Mouse (Mus musculus) v-Abl transformed pro-B cells (cell line): ENCODE results near the gene Lias.

ENCODE experiments used
- in situ Hi-C, 2 experiments: fragments of 400-800 bp; cut with MboI; formaldehyde crosslinking; loops; one replicate each; pipeline ENCODE4 v1.15.1; 2025; ENCODE audit not compliant: unreplicated experiment in 2 of 2

The Lias gene

DNA sequence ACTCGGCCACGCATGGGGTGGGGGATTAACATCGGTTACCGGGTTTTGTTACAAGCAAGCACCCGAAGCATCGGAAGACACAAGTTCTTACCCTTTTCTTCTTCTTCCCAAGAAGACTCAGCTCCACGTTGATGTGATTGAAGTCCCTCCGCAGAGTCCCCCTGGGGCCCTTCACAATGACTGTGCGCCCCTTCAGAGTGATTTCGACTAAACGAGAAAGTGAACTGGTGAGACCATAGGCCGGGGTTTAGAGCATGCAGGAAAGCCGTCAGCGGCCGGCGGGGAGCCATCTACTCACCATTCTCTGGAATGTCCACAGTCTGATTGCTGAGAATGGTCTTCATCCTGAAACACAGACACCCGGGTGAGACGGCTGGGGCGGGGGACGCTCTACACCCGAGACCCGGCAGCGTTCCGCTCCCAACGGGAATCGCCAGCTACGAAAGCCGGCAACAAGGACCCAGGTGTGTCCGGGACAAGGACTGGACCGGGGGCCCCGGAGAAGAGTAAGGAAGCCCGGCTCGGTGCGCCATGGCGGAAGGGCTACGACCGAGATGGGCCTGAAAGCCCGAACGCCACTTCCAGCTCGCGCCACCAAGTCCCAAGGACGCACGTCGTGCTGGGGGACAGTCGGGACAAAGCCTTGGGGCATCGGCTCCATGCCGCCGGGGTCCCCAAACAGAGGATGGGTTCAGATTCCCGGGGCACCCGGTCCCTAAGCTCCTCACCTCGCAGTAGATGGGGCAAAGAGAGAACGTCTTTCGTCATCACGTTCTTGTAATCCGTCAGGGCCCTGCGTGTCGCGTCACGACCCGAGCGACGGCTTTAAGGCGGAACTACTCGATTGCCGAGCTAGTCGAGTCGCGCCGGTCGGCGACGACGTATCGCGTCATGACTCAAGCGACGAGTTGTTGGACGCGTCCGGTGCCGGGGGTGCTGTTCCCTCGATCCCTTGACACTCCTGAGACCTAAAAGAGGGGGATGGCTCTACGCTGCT lies at the start of gene Lias, which contains the start of gene Rpl9:
Gene Lias (plus strand): TSS at position 850 of the 997 bp plus-strand sequence.
Gene Rpl9 (minus strand): TSS at position 797 of the 997 bp plus-strand sequence.
- in situ Hi-C loops: loop anchor here (5.0 to 25.0 kb wide), 5 partner anchors 54 to 1621 kb away; partner anchors contain the start of gene Rfc1 (in 1 of the 2)

GRCm38 (mm10) chr5:65348168-65348567 lies 43.1 kb upstream of the Lias start, which contains the start of gene Klb:
Gene Klb (plus strand): TSS chr5:65348314.
- in situ Hi-C loops: no loop called here

DNA sequence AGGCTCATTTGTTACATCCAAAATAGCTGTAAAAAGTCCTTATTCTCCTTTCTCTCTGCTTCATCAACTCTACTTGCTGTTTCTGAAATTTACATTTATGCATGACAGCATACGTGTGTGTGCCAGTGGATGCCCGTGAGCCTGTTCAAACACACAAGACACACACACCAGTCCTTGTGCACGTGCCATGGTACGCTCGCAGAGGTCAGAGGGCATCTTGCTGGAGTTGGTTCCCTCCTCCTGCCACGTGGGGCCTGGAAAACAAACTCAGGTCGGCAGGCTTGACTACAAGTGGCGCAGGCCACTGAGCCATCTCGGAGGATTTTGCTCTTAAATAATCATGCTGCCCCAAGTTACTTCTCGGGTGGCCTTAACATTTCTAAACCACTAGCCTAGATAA lies 40.8 kb upstream of the Lias start:
- in situ Hi-C loops: no loop called here

- in situ Hi-C loops: no loop called here
Measured at GRCm38 (mm10) chr5:65354097-65354496, 37.2 kb upstream of the Lias start.

GRCm38 (mm10) chr5:65354985-65355384 lies 36.3 kb upstream of the Lias start:
- in situ Hi-C loops: no loop called here

DNA sequence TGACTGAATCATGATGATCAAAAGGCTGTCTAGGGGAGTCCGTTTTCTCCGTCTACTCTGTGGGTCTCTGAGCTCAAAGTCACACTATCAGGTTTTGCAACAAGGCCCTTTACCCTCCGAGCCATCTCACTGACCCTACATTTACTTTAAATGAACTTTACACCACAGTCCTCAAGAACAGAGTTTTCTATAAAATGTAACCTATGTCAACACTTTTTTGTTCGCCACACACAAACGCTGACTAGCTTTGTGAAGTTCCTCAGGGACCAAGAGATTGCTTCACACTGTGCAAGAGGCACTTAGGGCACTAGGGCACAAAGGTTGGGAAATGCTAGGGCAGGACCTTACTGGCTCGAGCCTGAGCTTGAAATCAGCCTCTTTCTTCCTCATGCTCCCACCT lies 34.4 kb upstream of the Lias start:
- in situ Hi-C loops: no loop called here

- in situ Hi-C loops: no loop called here
Measured at GRCm38 (mm10) chr5:65357771-65358170, 33.5 kb upstream of the Lias start.

GRCm38 (mm10) chr5:65367837-65368236 lies 23.5 kb upstream of the Lias start:
- in situ Hi-C loops: no loop called here

DNA sequence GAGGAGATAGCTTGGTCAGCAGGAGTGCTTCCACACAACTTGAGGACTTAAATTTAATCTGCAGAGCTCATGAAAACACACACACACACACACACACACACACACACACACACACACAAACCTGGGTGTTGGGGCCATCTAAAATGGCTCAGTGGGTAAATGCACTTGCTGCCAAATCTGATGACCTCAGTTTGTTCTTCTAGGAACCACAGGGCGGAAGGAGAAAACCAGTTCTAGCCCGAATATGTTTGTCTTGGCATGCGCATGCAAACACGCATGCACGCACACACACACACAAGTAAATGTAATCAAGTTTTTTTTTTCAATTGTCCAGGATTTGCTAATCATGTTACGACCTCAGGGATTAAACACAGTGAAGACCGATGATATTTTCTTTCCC lies 19.7 kb upstream of the Lias start:
- in situ Hi-C loops: no loop called here

- in situ Hi-C loops: loop anchor here in 1 of 2 experiments (25.0 kb wide), 2 partner anchors 863 to 1638 kb away; no protein-coding TSS in a partner anchor
Measured at GRCm38 (mm10) chr5:65374746-65375145, 16.6 kb upstream of the Lias start.

DNA sequence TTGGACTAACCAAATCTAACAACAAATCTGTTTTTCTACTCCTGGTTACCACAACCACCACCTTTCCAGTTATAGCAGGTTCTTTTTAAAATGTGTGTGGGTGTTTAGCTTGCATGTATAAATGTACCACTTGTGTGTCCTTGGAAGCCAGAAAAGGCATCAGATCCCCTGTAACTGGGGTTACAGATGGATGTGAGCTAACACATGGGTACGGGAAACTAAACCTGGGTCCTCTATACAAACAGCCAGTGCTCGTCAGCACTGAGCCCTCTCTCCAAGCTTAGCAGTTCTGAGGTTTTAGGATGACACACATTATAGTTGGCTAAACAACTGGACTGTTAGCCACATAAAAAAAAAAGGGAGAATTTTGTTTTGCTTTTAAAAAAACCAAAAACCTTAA lies 5.6 kb upstream of the Lias start:
- in situ Hi-C loops: loop anchor here in 1 of 2 experiments (25.0 kb wide), 2 partner anchors 852 to 1627 kb away; no protein-coding TSS in a partner anchor

- in situ Hi-C loops: loop anchor here in 1 of 2 experiments (25.0 kb wide), 2 partner anchors 850 to 1625 kb away; no protein-coding TSS in a partner anchor
Measured at GRCm38 (mm10) chr5:65387008-65387867, 4.1 kb upstream of the Lias start.

GRCm38 (mm10) chr5:65391753-65392152 lies 456 bp downstream of the Lias start:
- in situ Hi-C loops: loop anchor here (5.0 to 25.0 kb wide), 5 partner anchors 54 to 1621 kb away; partner anchors contain the start of gene Rfc1 (in 1 of the 2)

DNA sequence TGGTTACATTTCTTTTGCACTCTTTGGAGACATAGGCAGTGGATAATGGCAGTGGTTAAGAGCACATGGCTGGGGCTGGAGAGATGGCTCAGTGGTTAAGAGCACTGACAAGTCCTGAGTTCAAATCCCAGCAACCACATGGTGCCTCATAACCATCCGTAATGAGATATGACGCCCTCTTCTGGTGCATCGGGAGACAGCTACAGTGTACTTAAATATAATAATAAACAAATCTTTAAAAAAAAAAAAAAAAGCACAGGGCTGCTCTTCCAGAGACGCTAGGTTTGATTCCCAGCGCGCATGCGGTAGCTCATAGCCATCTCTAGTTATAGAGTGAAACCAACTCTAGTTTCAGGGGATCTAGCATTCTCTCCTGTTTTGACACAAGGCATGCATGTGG lies 3.1 kb downstream of the Lias start:
- in situ Hi-C loops: loop anchor here (5.0 to 25.0 kb wide), 5 partner anchors 57 to 1618 kb away; partner anchors contain the start of gene Rfc1 (in 1 of the 2)

- in situ Hi-C loops: loop anchor here in 1 of 2 experiments (5.0 to 25.0 kb wide), 2 partner anchors 121 to 561 kb away; no protein-coding TSS in a partner anchor
Measured at GRCm38 (mm10) chr5:65401251-65401994, 10.1 kb downstream of the Lias start.

DNA sequence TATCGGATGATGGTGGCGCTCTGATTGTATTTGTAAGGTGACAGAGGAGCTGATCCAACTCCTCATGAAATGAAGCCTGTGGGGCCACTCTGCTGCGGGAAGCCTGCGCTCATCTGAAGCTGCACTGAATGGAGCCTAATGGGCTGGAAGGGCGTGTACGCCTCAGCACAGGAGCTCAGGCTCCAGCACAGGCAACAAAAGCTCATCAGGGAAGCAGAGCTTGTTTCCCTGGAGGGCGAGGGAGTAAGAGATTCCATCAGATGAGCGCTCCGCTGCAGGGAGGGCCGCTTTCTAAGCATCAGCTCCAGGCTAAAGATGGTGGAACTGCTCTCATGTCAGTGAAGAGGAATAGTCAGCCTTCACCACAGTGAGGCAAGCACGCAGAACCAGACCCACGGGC lies 16.7 kb downstream of the Lias start:
- in situ Hi-C loops: loop anchor here (5.0 to 25.0 kb wide), 4 partner anchors 114 to 554 kb away; partner anchors contain the start of gene Pds5a (in 1 of the 2)

GRCm38 (mm10) chr5:65415653-65416458 lies 24.6 kb downstream of the Lias start:
- in situ Hi-C loops: loop anchor here in 1 of 2 experiments (25.0 kb wide), 1 partner anchor 546 kb away; no protein-coding TSS in a partner anchor

- in situ Hi-C loops: loop anchor here in 1 of 2 experiments (25.0 kb wide), 1 partner anchor 543 kb away; no protein-coding TSS in a partner anchor
Measured at GRCm38 (mm10) chr5:65419136-65419535, 27.8 kb downstream of the Lias start.
